Mouse (Mus musculus): ENCODE measurements around the gene Tmsb15l. TPM values are rescaled to one million over a fixed set of nuclear protein-coding genes. Genes with fewer than 3 reads are reported as not detected.

The Tmsb15l gene
- total RNA-seq, 2 experiments from 2014 or later, result 0.46 to 0.59 TPM

Other genes with a start within 250 kb of the Tmsb15l start
- 100 to 1,000 TPM; 133 to 137 TPM for gene Morf4l2, start 233.2 kb downstream of the Tmsb15l start, total RNA-seq (2021)
- gene Glra4, start 196.7 kb downstream of the Tmsb15l start, total RNA-seq (2021), result not detected
- 1 to 10 TPM; 2.0 to 3.0 TPM for gene Plp1, start 154.2 kb downstream of the Tmsb15l start, total RNA-seq (2021)
- gene Rab9b, start 108.1 kb downstream of the Tmsb15l start, total RNA-seq (2021), result not detected
- gene H2bfm, start 49.5 kb downstream of the Tmsb15l start, total RNA-seq (2021), result not detected
- gene Tmsb15b2, start 1.4 kb downstream of the Tmsb15l start, total RNA-seq (2021), result 1 to 10 TPM; 2.2 to 7.0 TPM
- 1 to 10 TPM; 1.5 to 3.4 TPM for gene Tmsb15b1, start within 50 bp of the Tmsb15l start, total RNA-seq (2021)
- gene Zcchc18, start 16.3 kb upstream of the Tmsb15l start, total RNA-seq (2021), result not detected
- gene Slc25a53, start 61.4 kb upstream of the Tmsb15l start, total RNA-seq (2021), result 1 to 10 TPM; 1.6 to 2.6 TPM
- gene Fam199x, start 72.7 kb upstream of the Tmsb15l start, total RNA-seq (2021), result 1 to 10 TPM; 3.6 to 4.1 TPM
- gene Esx1, start 145.2 kb upstream of the Tmsb15l start, total RNA-seq (2021), result not detected